Mouse (Mus musculus) midbrain, embryonic 11.5 days (tissue): Measurements from ENCODE around the gene Zfp853. TPM values are rescaled to one million over a fixed set of nuclear protein-coding genes. Genes with fewer than 3 reads are reported as not detected.

Experiments
- ATAC-seq: fragments of 200-750 bp; cut with Nextera tagmentation; 2 replicates; pipeline ENCODE4 v1.8.0; 2017; ENCODE audit warnings: moderate TSS enrichment, moderate library complexity; ENCODE audit not compliant: low FRiP score
- DNase-seq: peaks from one replicate; pipeline ENCODE4 v3.0.0; 2015; ENCODE audit warnings: low spot score; ENCODE audit errors: missing footprints
- H3K27ac ChIP-seq: fragments of 300-500 bp; sonication (generic); 2 replicates; pipeline ENCODE4 v1.5.1; 2014; ENCODE audit warnings: low read depth, low read length
- H3K27me3 ChIP-seq: fragments of 300-500 bp; sonication (generic); 2 replicates; pipeline ENCODE4 v1.6.1; 2014; ENCODE audit warnings: mild to moderate bottlenecking, low read length, moderate library complexity, mixed read lengths; ENCODE audit not compliant: control insufficient read depth, insufficient read depth
- H3K36me3 ChIP-seq: fragments of 300-500 bp; sonication (generic); 2 replicates; pipeline ENCODE4 v1.6.1; 2014; ENCODE audit warnings: mild to moderate bottlenecking, low read length, moderate library complexity, mixed read lengths; ENCODE audit not compliant: control insufficient read depth, insufficient read depth
- H3K4me1 ChIP-seq: fragments of 300-500 bp; sonication (generic); 2 replicates; pipeline ENCODE4 v1.6.1; 2014; ENCODE audit warnings: low read length; ENCODE audit not compliant: control insufficient read depth, insufficient read depth
- H3K4me2 ChIP-seq: fragments of 300-500 bp; sonication (generic); 2 replicates; pipeline ENCODE4 v1.6.1; 2014; ENCODE audit warnings: mild to moderate bottlenecking, moderate library complexity
- H3K4me3 ChIP-seq: fragments of 300-500 bp; sonication (generic); 2 replicates; pipeline ENCODE4 v1.5.1; 2014; ENCODE audit warnings: low read depth, low read length
- H3K9ac ChIP-seq: fragments of 300-500 bp; sonication (generic); 2 replicates; pipeline ENCODE4 v1.6.1; 2014; ENCODE audit warnings: low read length
- H3K9me3 ChIP-seq: fragments of 300-500 bp; sonication (generic); 2 replicates; pipeline ENCODE4 v1.6.1; 2016; ENCODE audit warnings: low read length; ENCODE audit not compliant: control insufficient read depth
- WGBS: fragments of 180-500 bp; shearing (Covaris S2); extraction: QIAGEN DNeasy Blood & Tissue Kit; methylation state at CpG from one replicate; pipeline ENCODE4 v1.1.7; 2014; 5-methylcytosine and 5-hydroxymethylcytosine counted together
- polyA plus RNA-seq: library from polyadenylated mRNA; unstranded; fragments of >200 nt; fragmentation: Nextera tagmentation; extraction: Ambion mirVana; gene quantifications from 2 replicates; pipeline ENCODE4 v1.2.1, GENCODE M21; 2014

Gene Zfp853
- polyA plus RNA-seq, 1 experiment from 2014 or later, result 0.08 TPM

- Histone ChIP-seq H3K4me3 (no peak overlapping the region), H3K27ac (no peak overlapping the region), H3K36me3 (no peaks in the 10 kb centered on the region), H3K27me3 (peaks cover 31% of the 10 kb centered on the region), H3K9me3 (no peaks in the 10 kb centered on the region), H3K9ac (no peak overlapping the region), H3K4me2 (no peak overlapping the region), H3K4me1 (peaks cover 3% of the 10 kb centered on the region; the same call in 1 of the 2 replicates)
- DNase-seq (no peak), ATAC-seq (no peak)
- 39% methylated on average over 6 of the region's 6 CpGs for WGBS
Measured at GRCm38 (mm10) chr5:143284762-143285161, 8.7 kb downstream of the Zfp853 start.

DNA sequence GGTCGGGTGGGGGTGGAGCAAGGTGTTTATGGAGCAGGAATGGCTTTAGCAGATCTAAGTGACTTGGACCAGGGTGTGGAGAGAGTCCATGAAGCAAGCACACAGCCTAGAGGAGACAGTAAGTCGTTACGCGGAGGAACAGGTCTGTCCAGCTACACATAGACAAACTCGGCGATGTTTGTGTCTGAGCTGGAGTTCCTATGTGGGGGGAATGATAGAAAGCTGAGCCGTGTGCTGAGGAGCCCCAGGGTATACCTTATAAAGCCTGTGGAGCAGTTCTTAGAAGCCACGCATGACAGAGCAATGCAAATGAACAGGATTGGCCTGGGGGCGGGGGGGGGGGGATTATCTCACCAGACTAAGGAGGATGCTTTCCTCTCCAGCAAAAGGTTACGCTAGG, 14.2 kb downstream of the Zfp853 start:
- no peaks in the 10 kb centered on the region; the same call in 1 of the 2 replicates for H3K27me3 ChIP-seq
- H3K9me3 ChIP-seq, result no peaks in the 10 kb centered on the region
- no peaks in the 10 kb centered on the region for H3K4me1 ChIP-seq
- DNase-seq, result no peak
- no peak overlapping the region for H3K4me2 ChIP-seq
- ATAC-seq, result no peak
- H3K27ac ChIP-seq, result no peak overlapping the region
- WGBS, result 36% methylated on average over 10 of the region's 10 CpGs
- H3K9ac ChIP-seq, result no peak overlapping the region
- H3K36me3 ChIP-seq, result no peaks in the 10 kb centered on the region
- H3K4me3 ChIP-seq, result no peak overlapping the region

- Histone ChIP-seq H3K27ac (no peak overlapping the region), H3K4me2 (no peak overlapping the region), H3K27me3 (no peaks in the 10 kb centered on the region; the same call in 1 of the 2 replicates), H3K9me3 (no peaks in the 10 kb centered on the region), H3K4me3 (no peak overlapping the region), H3K4me1 (peaks cover 2% of the 10 kb centered on the region), H3K36me3 (no peaks in the 10 kb centered on the region), H3K9ac (no peak overlapping the region)
- DNase-seq (no peak), ATAC-seq (no peak)
- 60% methylated on average over 5 of the region's 5 CpGs for WGBS
Measured at GRCm38 (mm10) chr5:143275761-143276160, 17.7 kb downstream of the Zfp853 start.

GRCm38 (mm10) chr5:143272540-143273330, 20.7 kb downstream of the Zfp853 start:
- Histone ChIP-seq H3K36me3 (no peaks in the 10 kb centered on the region), H3K4me3 (no peak overlapping the region), H3K27ac (no peak overlapping the region), H3K27me3 (no peaks in the 10 kb centered on the region; the same call in 1 of the 2 replicates), H3K9me3 (no peaks in the 10 kb centered on the region), H3K9ac (no peak overlapping the region), H3K4me1 (peaks cover 16% of the 10 kb centered on the region), H3K4me2 (no peak overlapping the region)
- no peak for ATAC-seq
- 90% methylated on average over 16 of the region's 16 CpGs for WGBS
- DNase-seq, result no peak

DNA sequence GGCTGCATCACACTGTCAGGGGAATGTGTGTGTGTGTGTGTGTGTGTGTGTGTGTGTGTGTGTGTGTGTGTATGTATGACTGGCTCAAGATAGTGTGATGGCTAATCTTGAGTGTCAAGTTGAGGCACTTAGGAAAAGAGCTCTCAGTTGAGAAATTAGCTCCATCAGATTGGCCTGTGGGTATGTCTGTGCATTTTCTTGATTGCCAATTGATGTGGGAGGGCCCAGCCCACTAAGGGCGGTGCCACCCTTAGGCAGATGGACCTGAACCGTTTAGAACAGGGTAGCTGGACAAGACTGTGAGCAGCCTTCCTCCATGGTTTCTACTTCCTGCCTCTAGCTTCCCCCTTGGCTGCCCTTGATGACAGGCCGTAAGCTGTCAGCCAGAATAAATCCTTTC, 21.3 kb downstream of the Zfp853 start:
- DNase-seq (no peak), ATAC-seq (no peak)
- WGBS, result 79% methylated on average over 3 of the region's 3 CpGs
- no peak overlapping the region for H3K27ac ChIP-seq
- H3K4me2 ChIP-seq, result no peak overlapping the region
- no peaks in the 10 kb centered on the region for H3K9me3 ChIP-seq
- no peaks in the 10 kb centered on the region; the same call in 1 of the 2 replicates for H3K27me3 ChIP-seq
- no peak overlapping the region for H3K4me3 ChIP-seq
- H3K4me1 ChIP-seq, result peaks cover 16% of the 10 kb centered on the region
- H3K9ac ChIP-seq, result no peak overlapping the region
- no peaks in the 10 kb centered on the region for H3K36me3 ChIP-seq

DNA sequence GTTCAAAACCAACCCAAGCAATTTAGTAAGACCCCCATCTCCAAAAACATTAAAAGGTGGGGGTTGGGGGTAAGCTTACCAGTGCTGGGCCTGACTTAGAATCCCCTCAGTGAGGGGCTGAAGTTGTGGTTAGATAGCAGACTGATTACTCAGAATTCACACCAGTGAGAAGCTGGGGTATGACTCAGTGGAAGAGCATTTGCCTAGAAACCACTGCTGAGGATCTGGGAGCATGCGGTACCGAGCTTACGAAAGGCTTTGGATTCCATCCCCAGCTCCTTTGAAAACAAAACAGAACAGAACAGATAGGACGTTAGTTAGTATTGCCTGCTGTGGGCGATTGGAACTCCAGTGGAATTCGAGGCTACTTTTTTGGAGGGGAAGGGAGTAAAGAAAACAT, 21.8 kb downstream of the Zfp853 start:
- no peaks in the 10 kb centered on the region for H3K36me3 ChIP-seq
- ATAC-seq, result no peak
- H3K4me3 ChIP-seq, result no peak overlapping the region
- no peak overlapping the region for H3K4me2 ChIP-seq
- no peak overlapping the region for H3K9ac ChIP-seq
- 88% methylated on average over 6 of the region's 6 CpGs for WGBS
- peaks cover 16% of the 10 kb centered on the region for H3K4me1 ChIP-seq
- no peaks in the 10 kb centered on the region; the same call in 1 of the 2 replicates for H3K27me3 ChIP-seq
- no peak overlapping the region for H3K27ac ChIP-seq
- DNase-seq, result no peak
- H3K9me3 ChIP-seq, result no peaks in the 10 kb centered on the region

DNA sequence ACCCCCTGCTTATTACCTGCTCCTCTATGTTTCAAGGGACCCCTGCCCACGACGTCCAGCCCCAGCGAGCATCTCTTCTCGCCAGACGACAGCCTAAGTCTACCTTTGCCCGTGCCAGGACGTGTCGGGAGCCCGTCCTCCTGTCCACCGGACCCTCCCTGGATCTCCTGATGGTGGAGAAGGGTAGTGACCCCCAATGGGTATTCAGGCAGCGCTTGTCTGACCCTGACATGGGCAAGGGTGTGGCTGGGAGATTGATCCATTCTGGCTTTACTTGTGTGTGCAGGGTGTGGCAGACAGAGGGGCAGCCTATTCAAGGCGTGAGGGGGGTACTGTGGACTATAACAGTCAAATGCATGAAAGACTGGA, 23.3 kb downstream of the Zfp853 start:
- peak overlapping the region; percentile 97 for H3K9ac ChIP-seq
- WGBS, result 3% methylated on average over 12 of the region's 12 CpGs
- no peaks in the 10 kb centered on the region for H3K36me3 ChIP-seq
- H3K4me1 ChIP-seq, result peaks cover 16% of the 10 kb centered on the region
- no peaks in the 10 kb centered on the region for H3K27me3 ChIP-seq
- ATAC-seq, result peak; percentile 38
- DNase-seq, result no peak
- H3K9me3 ChIP-seq, result no peaks in the 10 kb centered on the region
- H3K4me3 ChIP-seq, result peak overlapping the region; percentile 99
- H3K27ac ChIP-seq, result no peak overlapping the region
- H3K4me2 ChIP-seq, result peak overlapping the region; percentile 95

GRCm38 (mm10) chr5:143269363-143270150, 23.9 kb downstream of the Zfp853 start, which contains the start of gene Zfp316:
Gene Zfp316 (minus strand): TSS chr5:143270022.
- under 1% methylated on average over 74 of the region's 79 CpGs for WGBS
- H3K4me2 ChIP-seq, result peak within 1 kb of the TSS; percentile 95
- H3K9me3 ChIP-seq, result no peaks in the 10 kb centered on the region
- H3K4me3 ChIP-seq, result peak within 1 kb of the TSS; percentile 99
- H3K36me3 ChIP-seq, result no peaks in the 10 kb centered on the region
- no peaks in the 10 kb centered on the region for H3K27me3 ChIP-seq
- peak within 1 kb of the TSS; percentile 97 for H3K9ac ChIP-seq
- peak within 1 kb of the TSS; percentile 59; the same call in 1 of the 2 replicates for H3K27ac ChIP-seq
- ATAC-seq (peak; percentile 86), DNase-seq (peak; percentile 95)
- peaks cover 16% of the 10 kb centered on the region for H3K4me1 ChIP-seq

- no peak for DNase-seq
- no peaks in the 10 kb centered on the region for H3K27me3 ChIP-seq
- peak overlapping the region; percentile 95 for H3K4me2 ChIP-seq
- H3K4me3 ChIP-seq, result peak overlapping the region; percentile 99
- H3K36me3 ChIP-seq, result no peaks in the 10 kb centered on the region; the same call in none of the 2 replicates
- WGBS, result 28% methylated on average over 8 of the region's 8 CpGs
- peak overlapping the region; percentile 97 for H3K9ac ChIP-seq
- ATAC-seq, result peak; percentile 22; the same call in 1 of the 2 replicates
- H3K4me1 ChIP-seq, result peaks cover 16% of the 10 kb centered on the region
- peak overlapping the region; percentile 9; the same call in 1 of the 2 replicates for H3K27ac ChIP-seq
- no peaks in the 10 kb centered on the region for H3K9me3 ChIP-seq
Measured at GRCm38 (mm10) chr5:143268985-143269362, 24.4 kb downstream of the Zfp853 start.
